Mouse (Mus musculus) lung, postnatal 0 days (tissue): ENCODE results near the gene Taf1. TPM values are rescaled to one million over a fixed set of nuclear protein-coding genes. Genes with fewer than 3 reads are reported as not detected.

ENCODE experiments used
- ATAC-seq: fragments of 200-750 bp; cut with Nextera tagmentation; 2 replicates; pipeline ENCODE4 v1.8.0; 2017; ENCODE audit warnings: moderate library complexity
- DNase-seq: peaks from one replicate; pipeline ENCODE4 v3.0.0-alpha.2; 2016; ENCODE audit warnings: low spot score
- H3K27ac ChIP-seq: fragments of 300-500 bp; sonication (generic); 2 replicates; pipeline ENCODE4 v1.5.1; 2014; ENCODE audit warnings: antibody characterized with exemption, mild to moderate bottlenecking, low read length, mixed read lengths
- H3K27me3 ChIP-seq: fragments of 300-500 bp; sonication (generic); replicated peaks from 2 replicates; pipeline ENCODE4 v1.6.1; 2014; ENCODE audit warnings: low read length, mixed read lengths; ENCODE audit not compliant: insufficient read depth
- H3K36me3 ChIP-seq: fragments of 300-500 bp; sonication (generic); 2 replicates; pipeline ENCODE4 v1.6.1; 2014; ENCODE audit warnings: low read length, mixed read lengths; ENCODE audit not compliant: insufficient read depth
- H3K4me1 ChIP-seq: fragments of 300-500 bp; sonication (generic); 2 replicates; pipeline ENCODE4 v1.6.1; 2014; ENCODE audit warnings: antibody characterized with exemption, low read depth, low read length, mixed read lengths; ENCODE audit not compliant: insufficient read depth
- H3K4me2 ChIP-seq: fragments of 300-500 bp; sonication (generic); replicated peaks from 2 replicates; pipeline ENCODE4 v1.6.1; 2014; ENCODE audit warnings: low read depth, mild to moderate bottlenecking, low read length, moderate library complexity, mixed read lengths
- H3K4me3 ChIP-seq: fragments of 300-500 bp; sonication (generic); 2 replicates; pipeline ENCODE4 v1.5.1; 2014; ENCODE audit warnings: low read depth, low read length
- H3K9ac ChIP-seq: fragments of 300-500 bp; sonication (generic); replicated peaks from 2 replicates; pipeline ENCODE4 v1.6.1; 2014; ENCODE audit warnings: low read depth, mild to moderate bottlenecking
- H3K9me3 ChIP-seq: fragments of 300-500 bp; sonication (generic); 2 replicates; pipeline ENCODE4 v1.6.1; 2016; ENCODE audit warnings: low read length, mixed read lengths
- CTCF ChIP-seq: IDR thresholded peaks from 2 replicates; pipeline ENCODE4 v1.5.1; 2016; ENCODE audit warnings: antibody characterized with exemption, mild to moderate bottlenecking
- EP300 ChIP-seq: IDR thresholded peaks from 2 replicates; pipeline ENCODE4 v1.6.1; 2016; ENCODE audit warnings: antibody characterized with exemption, mild to moderate bottlenecking, control low read depth
- WGBS: fragments of 180-500 bp; shearing (Covaris S2); extraction: QIAGEN DNeasy Blood & Tissue Kit; methylation state at CpG from one replicate; pipeline ENCODE4 v1.1.7; 2014; 5-methylcytosine and 5-hydroxymethylcytosine counted together
- polyA plus RNA-seq: library from polyadenylated mRNA; unstranded; fragments of >200 nt; fragmentation: Nextera tagmentation; extraction: Ambion mirVana; gene quantifications from 2 replicates; pipeline ENCODE4 v1.2.1, GENCODE M21; 2015

The Taf1 gene
- polyA plus RNA-seq, 1 experiment from 2014 or later, result 4.0 TPM

DNA sequence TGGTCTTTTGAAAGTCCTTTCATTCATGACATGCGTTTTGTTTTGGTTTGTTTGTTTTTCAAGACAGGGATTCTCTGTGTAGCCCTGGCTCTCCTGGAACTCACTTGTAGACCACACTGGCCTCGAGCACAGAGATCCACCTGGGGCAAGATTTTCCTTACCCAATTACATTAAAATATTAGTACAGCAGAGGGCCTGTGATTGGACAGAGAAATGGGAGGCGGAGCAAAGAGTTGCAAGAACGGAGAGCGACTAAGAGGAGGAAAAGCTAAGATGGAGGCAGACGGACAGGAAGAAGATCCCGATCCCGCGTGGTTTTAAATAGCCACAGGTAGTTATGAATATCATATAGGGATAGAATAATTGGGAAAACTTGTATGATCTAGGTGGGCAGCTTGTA lies 5.2 kb upstream of the Taf1 start:
- no peak overlapping the region; the same call in 1 of the 2 replicates for H3K4me2 ChIP-seq
- ATAC-seq (0 out of 2 replicates have a peak, but pooled peaks have one; percentile 30), DNase-seq (peak; percentile 39)
- H3K36me3 ChIP-seq, result no peaks in the 10 kb centered on the region
- H3K9me3 ChIP-seq, result no peaks in the 10 kb centered on the region
- H3K4me1 ChIP-seq, result no peaks in the 10 kb centered on the region
- TF ChIP-seq EP300, result no peak
- TF ChIP-seq CTCF, result no peak
- H3K27ac ChIP-seq, result no peak overlapping the region
- no peak overlapping the region; the same call in 1 of the 2 replicates for H3K4me3 ChIP-seq
- 46% methylated on average over 9 of the region's 9 CpGs for WGBS
- no peaks in the 10 kb centered on the region for H3K27me3 ChIP-seq
- H3K9ac ChIP-seq, result no peak overlapping the region

DNA sequence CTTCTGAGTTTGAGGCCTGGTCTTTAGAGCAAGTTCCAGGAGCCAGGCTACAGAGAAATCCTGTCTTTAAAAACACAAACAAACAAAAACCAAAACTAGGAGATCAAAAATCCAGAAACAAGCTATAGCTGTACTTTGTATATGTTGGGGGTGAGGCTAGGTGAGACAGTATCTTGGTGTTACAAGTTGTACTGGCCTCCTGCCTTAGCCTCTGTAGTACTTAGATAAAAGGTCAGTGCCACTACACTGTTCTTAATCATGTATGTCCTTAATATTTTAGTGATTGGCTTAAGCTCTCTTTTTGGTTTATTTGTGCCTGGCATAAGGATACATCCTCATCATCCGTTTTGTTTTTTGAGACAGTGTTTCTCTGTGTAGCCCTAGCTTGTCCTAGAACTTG lies 52.9 kb downstream of the Taf1 start:
- no peaks in the 10 kb centered on the region for H3K9me3 ChIP-seq
- WGBS, result 80% methylated on average over 1 of the region's 1 CpGs

DNA sequence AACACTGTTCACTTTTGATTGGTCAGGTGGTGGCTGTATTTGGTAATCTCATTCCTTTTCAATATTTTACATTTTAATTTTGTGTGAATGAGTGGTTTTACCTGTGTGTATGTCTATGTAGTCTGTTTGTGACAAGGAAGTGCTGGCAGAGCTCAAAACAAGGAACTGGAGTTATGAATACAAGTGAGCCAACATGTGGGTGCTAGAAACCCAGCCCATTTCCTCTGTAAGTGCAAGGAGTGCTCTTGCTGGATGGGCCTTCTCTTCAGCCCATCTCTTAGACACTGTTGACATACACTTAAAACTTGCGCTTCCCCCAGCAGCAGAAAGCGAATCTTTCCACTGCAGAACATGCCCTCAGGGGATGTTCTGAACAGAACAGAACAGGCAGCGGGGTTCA lies 83.6 kb downstream of the Taf1 start:
- WGBS, result 98% methylated on average over 3 of the region's 3 CpGs

More for the DNA sequence above, 52.9 kb downstream of the Taf1 start:
- H3K9ac ChIP-seq, result no peak overlapping the region
- DNase-seq (no peak), ATAC-seq (no peak)
- no peak overlapping the region for H3K4me3 ChIP-seq
- TF ChIP-seq EP300 (no peak), CTCF (no peak)
- no peak overlapping the region for H3K4me2 ChIP-seq
- no peaks in the 10 kb centered on the region for H3K4me1 ChIP-seq
- H3K36me3 ChIP-seq, result no peaks in the 10 kb centered on the region
- H3K27me3 ChIP-seq, result no peaks in the 10 kb centered on the region
- H3K27ac ChIP-seq, result no peak overlapping the region

DNA sequence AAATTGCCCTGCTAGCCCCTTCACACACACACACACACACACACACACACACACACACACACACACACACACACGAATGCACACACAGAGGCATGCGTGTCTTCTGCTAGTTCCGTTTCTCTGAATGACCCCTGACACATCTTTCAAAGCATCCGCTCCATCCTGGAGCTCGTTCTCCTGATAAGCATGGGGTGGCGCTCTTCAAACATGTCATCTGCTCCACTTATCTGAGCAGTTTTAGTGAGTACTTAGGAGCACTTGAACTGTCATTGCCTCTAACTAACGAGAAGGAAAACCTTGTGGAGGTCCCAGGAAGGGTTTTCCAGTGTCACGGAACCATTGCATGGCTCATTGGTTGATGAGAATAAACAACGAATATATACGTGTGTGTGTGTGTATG lies 85.4 kb downstream of the Taf1 start:
- ATAC-seq, result no peak
- TF ChIP-seq EP300, result no peak
- no peak for TF ChIP-seq CTCF
- WGBS, result 60% methylated on average over 10 of the region's 10 CpGs

More for the DNA sequence above, 83.6 kb downstream of the Taf1 start:
- Histone ChIP-seq H3K4me2 (no peak overlapping the region), H3K36me3 (no peaks in the 10 kb centered on the region), H3K9me3 (no peaks in the 10 kb centered on the region), H3K9ac (no peak overlapping the region), H3K4me3 (no peak overlapping the region), H3K27me3 (no peaks in the 10 kb centered on the region), H3K4me1 (no peaks in the 10 kb centered on the region), H3K27ac (no peak overlapping the region)
- ATAC-seq (no peak), DNase-seq (no peak)
- TF ChIP-seq CTCF, result no peak
- TF ChIP-seq EP300, result no peak

DNA sequence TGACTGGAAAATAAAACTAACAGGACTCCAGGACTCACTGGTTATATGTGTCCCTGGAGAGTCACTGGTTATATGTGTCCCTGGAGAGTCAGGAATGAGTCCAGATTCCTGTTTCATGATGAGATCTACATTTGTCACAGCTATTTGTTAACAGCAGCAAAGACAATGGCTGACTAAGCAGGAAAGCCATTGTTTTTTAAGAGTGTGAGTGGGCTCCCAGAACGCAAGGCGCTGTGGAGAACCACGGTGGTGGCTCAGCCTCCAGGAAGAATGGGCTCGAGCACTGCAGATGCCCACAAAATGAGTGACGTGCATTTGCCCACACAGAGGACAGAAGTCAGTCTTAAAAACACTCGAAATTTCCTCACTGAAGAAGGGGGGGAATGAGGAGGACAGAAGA lies 87.8 kb downstream of the Taf1 start:
- H3K27ac ChIP-seq, result no peak overlapping the region
- no peak overlapping the region for H3K9ac ChIP-seq
- TF ChIP-seq EP300 (no peak), CTCF (no peak)
- no peak overlapping the region for H3K4me2 ChIP-seq
- no peak overlapping the region for H3K4me3 ChIP-seq
- peak; percentile 32; the same call in 1 of the 2 replicates for ATAC-seq
- H3K4me1 ChIP-seq, result no peaks in the 10 kb centered on the region
- no peaks in the 10 kb centered on the region for H3K36me3 ChIP-seq
- 56% methylated on average over 6 of the region's 6 CpGs for WGBS
- DNase-seq, result peak; percentile 14
- H3K27me3 ChIP-seq, result no peaks in the 10 kb centered on the region
- H3K9me3 ChIP-seq, result no peaks in the 10 kb centered on the region

More for the DNA sequence above, 85.4 kb downstream of the Taf1 start:
- no peak overlapping the region for H3K27ac ChIP-seq
- H3K4me1 ChIP-seq, result no peaks in the 10 kb centered on the region
- no peaks in the 10 kb centered on the region for H3K36me3 ChIP-seq
- H3K9me3 ChIP-seq, result no peaks in the 10 kb centered on the region
- no peak overlapping the region for H3K9ac ChIP-seq
- H3K4me3 ChIP-seq, result no peak overlapping the region
- no peak for DNase-seq
- H3K27me3 ChIP-seq, result no peaks in the 10 kb centered on the region
- no peak overlapping the region for H3K4me2 ChIP-seq

DNA sequence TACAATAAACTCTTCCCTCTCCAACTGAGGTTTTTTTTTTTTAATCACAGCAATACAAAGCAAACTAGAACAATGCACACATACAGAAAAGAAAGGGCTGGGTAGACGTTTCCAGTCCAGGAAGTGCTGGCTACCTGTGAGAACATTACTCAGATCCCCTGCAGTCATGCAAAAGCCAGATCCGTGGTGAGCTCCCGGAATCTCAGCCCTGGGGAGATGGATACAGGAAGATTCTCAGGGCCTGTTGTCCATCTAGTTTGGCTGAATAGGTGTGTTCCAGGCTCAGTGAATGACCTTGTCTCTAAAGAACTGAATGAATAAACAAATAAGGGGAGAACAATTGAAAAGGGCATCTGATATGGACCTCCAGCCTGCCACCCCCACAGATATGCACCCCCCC lies 90.0 kb downstream of the Taf1 start:
- H3K9me3 ChIP-seq, result no peaks in the 10 kb centered on the region
- DNase-seq (no peak), ATAC-seq (no peak)
- TF ChIP-seq EP300 (no peak), CTCF (no peak)
- H3K4me2 ChIP-seq, result no peak overlapping the region
- H3K4me3 ChIP-seq, result no peak overlapping the region
- no peak overlapping the region for H3K9ac ChIP-seq
- no peaks in the 10 kb centered on the region for H3K4me1 ChIP-seq
- H3K27me3 ChIP-seq, result no peaks in the 10 kb centered on the region
- no peak overlapping the region for H3K27ac ChIP-seq
- no peaks in the 10 kb centered on the region for H3K36me3 ChIP-seq
- WGBS, result 47% methylated on average over 3 of the region's 3 CpGs
